Mouse (Mus musculus) hematopoietic stem cell, adult 5-6 weeks (primary cell): ENCODE results near the gene Dop1a. TPM values are rescaled to one million over a fixed set of nuclear protein-coding genes. Genes with fewer than 3 reads are reported as not detected.

Source experiments
- ATAC-seq, 2 experiments: fragments of 125-278 bp in 1 of 2; replicated peaks in 1 of 2; 2 replicates each; pipeline ENCODE4 v1.8.0; 2016 to 2017; ENCODE audit warnings: inconsistent platforms in 2 of 2, mild to moderate bottlenecking in 2 of 2, moderate number of reproducible peaks in 2 of 2, low read depth in 1 of 2, moderate TSS enrichment in 1 of 2; ENCODE audit not compliant: low FRiP score in 2 of 2, poor library complexity in 2 of 2, severe bottlenecking in 2 of 2, insufficient read depth in 1 of 2, low TSS enrichment in 1 of 2
- total RNA-seq: library from RNA; stranded (forward); fragments of 172-1452, 232-1000 nt; gene quantifications from 2 replicates; pipeline ENCODE4 v1.2.3, GENCODE M21; 2017

The Dop1a gene
- total RNA-seq: 27.4 and 37.0 TPM in 2 replicates

DNA sequence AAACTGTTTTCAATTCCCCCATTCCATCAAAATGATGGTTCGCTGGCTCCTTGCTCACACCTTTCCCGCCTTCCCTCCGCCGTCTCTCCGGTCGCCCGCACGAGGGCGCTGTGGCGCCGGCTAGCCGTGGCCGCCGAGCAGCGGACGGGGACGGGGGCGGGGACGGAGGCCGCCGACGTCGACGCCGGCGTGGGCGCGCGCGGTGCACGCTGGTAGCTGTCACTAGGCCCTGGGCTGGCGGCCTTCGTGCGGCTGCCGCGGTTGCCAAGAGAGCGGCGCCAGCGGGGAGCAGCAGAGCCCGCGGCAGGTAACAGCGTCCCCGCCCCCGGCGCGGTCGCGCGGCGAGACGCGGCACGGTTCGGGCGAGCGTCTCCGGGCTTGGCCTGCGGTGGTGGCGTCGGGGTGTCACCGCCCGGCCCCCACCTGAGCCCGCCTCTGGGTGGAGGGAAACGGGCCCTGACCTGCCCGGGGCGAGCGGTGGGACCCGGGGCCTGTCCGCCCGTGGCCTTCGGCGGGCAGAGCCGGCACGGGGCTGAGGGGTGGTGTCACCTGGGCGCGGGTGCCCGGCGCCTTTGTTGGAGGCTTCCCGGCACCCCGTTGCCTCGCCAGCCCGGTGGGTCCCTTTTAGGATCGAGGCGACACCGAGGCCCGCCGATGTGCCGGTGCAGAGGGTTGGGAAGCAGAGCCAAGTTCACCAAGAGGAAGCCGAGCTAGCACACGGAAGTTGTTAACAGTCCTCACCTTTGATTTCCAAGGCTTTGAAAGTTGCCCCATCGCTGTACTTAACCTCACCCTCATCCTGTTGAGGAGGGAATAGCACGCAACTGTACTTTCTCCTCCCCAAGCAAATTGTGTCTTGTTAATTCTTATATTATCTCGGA is at the start of gene Dop1a:
Dop1a (plus strand) TSS at position 165 of the 881 bp plus-strand sequence.
- peak; percentile 74 to 78 for ATAC-seq

- ATAC-seq: no peak
Observed at GRCm38 (mm10) chr9:86417971-86418370, 49.0 kb upstream of the Dop1a start.

GRCm38 (mm10) chr9:86419366-86419765 is 47.6 kb upstream of the Dop1a start:
- ATAC-seq: no peak

DNA sequence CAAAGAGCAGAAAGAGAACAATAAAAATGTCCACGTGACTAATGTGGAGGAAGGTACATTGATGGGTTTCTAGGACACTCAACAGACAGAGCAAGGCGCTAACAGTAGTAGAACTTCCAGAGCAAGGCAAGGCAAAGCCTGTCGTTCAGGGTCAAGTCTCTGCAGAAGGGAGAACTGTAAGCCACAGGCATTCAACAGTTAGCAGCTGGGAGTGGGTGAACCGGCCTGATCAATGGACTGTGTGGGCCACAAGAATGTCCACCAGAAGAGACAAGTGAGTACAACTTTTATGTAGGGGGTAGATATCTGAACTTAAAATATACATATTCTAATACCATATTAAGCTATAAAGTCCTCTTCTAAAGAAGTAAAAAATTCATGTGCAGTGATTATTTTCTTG is 43.6 kb upstream of the Dop1a start:
- no peak for ATAC-seq

DNA sequence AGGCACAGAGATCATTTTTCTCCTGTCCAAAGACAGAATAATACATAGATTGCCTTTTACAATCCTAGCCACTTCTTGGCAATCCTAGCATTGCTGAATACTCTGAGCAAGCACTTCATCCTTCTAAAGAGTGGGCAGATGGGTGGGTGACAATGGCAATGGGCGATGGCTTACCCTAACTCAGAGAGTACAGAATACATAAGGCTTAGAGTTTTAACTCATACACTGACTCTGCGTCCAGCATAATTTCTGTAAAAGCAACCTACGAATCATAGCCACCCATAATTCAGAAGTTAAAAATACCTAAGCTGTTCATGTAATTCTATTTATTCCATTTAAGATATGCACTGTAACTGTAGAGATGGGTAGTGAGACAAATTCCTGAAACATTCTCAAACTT is 31.4 kb upstream of the Dop1a start:
- ATAC-seq: no peak

DNA sequence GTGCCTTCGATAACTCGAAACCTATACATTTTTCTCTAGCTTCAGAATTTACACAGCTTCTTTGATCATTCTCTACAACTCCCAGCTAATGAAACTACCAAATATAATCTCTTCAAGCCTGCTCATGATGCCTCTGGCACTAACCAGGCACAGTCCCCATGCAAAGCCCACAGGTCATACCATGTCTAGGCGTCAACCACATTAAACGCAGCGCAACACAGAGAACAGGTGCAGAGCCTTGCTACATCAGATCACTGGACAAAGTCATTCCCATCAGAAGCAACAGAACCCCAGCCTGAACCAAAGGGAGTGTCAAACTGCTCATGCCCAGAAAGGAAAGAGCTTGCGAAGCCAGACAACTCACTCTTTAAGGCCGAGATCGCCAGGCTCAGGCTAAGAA is 30.3 kb upstream of the Dop1a start:
- no peak for ATAC-seq

DNA sequence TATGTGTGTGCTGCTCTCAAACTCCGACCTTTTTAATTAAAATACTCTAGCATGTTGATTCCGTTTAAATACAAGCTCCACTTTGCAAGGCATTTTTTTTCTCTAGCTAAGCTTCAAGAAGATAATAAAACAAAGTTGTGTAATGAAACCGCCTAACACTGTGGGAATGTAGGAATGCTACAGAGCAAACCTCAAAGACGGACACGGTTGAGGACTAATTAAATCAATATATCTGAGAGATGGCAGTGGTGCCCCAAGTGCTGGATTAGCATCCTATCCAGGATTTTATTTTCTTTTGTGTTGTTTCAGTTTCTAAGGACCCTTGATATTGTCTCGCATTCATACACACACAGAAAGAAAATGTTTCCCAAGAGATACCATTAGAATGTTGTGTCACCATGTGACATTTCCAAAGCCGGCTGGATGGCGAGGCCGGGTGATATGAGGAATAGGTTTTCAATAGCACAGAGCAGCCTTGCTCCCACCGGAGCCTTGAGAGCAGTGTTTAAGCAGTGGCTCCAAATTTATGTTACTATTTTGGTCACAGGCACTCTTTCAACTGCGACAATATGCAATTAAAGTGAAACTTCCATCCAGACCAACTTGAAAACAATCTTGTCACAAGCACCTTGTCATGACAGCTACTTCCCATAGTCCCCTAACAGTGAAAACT is 28.5 kb upstream of the Dop1a start:
- ATAC-seq: no peak

DNA sequence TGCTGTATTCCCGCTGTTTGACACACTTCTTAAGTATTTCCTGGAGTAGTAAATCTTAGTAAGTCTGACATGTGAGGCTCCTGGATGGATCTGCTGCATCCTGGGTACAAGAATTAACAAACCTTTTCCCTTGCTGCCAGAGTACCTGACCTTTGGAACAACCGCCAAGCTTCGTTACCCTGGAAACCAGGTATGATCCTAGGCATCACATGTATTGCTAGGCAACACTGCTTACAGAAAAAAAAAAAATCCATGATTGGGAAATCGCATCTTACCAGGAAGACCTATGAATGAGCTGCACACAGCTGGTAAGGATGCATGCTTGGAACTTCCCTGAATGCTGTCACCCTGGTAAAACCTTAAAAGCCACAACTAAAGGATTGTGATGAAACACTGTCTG is 24.7 kb upstream of the Dop1a start:
- no peak for ATAC-seq

- no peak for ATAC-seq
Observed at GRCm38 (mm10) chr9:86446847-86447246, 20.1 kb upstream of the Dop1a start.

- ATAC-seq: no peak
Observed at GRCm38 (mm10) chr9:86447431-86447830, 19.5 kb upstream of the Dop1a start.

DNA sequence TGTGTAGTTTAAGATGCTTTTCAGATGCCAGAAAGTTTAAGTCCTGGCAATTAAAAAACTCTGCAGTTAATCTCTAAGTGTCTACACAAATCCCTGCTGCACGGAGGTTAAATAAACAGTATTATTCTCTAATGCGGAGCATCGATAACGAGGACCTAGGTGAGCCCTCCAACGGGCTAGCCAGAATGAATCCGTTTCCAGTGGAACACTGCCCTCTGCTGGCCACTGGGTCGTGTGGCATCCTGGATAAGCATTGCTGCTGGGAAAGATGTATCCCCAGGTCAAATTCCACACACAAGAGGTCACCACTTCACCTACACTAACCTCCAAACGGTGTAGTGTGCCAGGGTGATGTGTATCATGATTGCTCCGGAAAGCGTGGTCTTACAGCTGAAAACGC is 17.4 kb upstream of the Dop1a start:
- peak; percentile 65 to 76; a peak in 3 of 4 replicates for ATAC-seq

DNA sequence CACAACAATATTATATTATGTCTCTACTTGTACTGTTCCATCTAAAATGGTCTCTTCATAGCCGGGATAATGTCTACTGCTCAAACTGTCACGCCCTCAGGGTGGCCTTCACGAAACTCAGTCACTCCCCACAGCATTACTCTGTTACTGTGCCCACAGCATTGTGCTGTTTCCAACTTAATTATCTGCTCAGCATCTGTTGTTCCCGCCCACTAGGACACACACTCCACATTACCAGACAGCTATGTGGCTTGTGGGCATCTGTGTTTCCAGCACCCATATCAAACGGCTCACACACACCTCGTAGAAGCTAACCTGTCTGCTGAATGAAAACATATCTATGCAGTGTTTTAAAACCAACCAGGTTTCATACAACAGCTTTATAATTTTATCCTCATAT is 15.9 kb upstream of the Dop1a start:
- no peak for ATAC-seq

- ATAC-seq: peak; percentile 88 to 96
Observed at GRCm38 (mm10) chr9:86451617-86452016, 15.3 kb upstream of the Dop1a start.

- ATAC-seq: no peak
Observed at GRCm38 (mm10) chr9:86453626-86454025, 13.3 kb upstream of the Dop1a start.

DNA sequence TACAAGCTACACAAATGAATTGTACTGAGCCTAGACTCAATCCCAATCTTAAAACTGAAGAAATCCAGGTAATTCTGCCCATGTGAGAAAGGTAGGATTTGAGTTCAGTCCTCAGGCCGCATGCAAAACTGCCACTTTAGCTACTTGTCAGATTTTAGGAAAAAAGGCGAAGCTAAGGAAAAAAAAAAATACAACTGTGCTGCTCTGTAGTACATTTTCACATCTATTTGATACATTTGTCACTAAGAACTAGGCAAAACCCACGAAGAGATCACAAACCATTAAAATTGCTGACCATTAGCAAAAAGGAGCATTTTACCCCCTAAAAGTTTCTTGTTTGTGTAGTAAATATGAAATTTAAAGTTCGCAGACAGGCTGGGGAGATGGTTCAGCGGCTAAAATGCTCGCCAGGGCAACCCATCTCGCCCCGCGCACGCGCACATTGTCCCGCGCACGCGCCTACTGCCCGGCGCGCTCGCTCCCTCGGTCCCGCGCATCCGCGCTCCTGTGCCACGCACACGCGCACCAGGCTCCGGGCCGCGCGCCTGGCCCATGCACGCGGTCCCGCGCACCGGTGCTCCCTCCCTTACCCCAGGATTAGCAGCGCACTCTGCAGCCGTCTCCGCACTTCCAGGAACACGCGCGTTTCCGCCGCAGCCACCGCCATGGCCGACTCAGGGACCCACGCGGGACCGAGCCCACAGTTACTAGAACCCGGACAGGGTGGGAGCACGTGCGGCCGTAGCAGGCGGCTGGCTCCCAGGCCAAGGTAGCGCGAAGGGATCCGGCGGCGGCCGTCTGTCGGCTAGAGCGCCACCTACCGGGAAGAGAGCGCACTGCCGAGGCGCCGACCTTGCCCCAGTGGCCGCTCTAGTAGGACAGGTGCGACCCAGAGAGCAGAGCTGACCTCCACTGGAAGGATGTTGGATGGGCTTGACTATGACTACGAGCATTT is 2.5 kb upstream of the Dop1a start, which contains the start of gene Ube2cbp:
Ube2cbp (minus strand) TSS at position 800 of the 955 bp plus-strand sequence.
- ATAC-seq: peak; percentile 87 to 90

DNA sequence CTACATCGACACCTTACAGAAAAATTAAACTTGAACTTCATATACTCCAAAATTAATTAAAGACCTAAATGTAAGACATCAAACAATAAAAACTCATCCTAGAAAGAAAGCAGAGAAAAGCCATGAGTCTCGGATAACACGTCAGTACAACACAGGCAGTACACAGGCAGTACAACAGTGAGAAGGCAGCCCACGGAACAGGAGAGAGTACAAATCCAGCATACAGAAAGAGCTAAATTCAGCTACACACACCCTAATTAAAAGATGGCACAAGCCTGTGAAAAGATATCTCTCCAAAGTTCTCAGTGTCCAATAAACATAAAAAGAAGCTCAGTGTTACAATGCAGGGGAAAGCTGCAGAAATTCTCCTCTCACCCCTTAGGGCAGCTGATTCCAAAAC is 9.0 kb downstream of the Dop1a start:
- no peak for ATAC-seq

- ATAC-seq: peak; percentile 57 to 67
Observed at GRCm38 (mm10) chr9:86476763-86477162, 9.8 kb downstream of the Dop1a start.
